Mouse (Mus musculus): ENCODE results near the gene Dcaf8.

DNA sequence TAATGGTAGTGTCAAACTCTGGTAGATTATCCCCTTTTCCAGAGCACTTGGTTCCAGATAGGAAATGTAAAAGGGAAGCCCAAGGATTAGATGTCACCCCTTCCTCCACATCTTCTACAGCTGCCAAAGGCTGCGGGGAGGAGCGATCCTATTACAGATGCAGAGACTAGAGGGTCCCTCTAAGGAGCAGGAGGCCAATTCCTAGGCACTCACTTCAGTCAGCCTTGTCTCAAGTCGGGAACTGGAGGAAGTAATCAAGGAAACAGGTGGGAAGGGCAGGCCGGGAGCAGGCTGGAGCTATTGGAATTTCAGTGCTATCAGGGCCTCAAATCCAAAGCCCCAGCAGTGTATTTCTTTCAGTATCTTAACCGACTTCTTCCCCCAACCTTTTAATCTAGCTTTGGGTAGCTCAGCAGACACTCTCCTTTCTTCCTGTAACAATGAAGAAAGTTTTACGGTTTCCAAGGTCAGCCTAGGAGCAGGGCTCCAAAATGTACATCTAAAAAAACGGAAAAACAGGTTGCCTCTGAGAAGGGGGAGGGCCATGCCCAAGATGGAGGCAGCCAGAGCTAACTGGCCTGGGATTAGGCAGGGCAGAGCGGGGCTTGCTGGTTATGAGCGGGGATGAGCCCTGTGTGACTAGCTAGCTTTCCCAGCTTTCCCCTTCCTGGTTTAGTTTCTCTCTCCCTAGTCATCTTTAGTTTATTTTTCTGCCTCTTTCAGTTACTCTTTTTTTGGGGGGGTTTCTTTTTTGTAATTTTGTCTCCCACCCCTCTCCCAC lies 56.3 kb downstream of the Dcaf8 start:
- TF ChIP-seq TAL1 (IDR thresholded peaks at IDR 0.05; ENCODE audit: low read length) (no peak), CTCF (IDR thresholded peaks at IDR 0.05 in 2 of 3, conservative IDR thresholded peaks at IDR 0.05 in 1 of 3; ENCODE audit: control insufficient read depth in 1 of 3, insufficient read depth in 1 of 3, low read depth in 2 of 3, low read length in 3 of 3, poor library complexity in 1 of 3, severe bottlenecking in 1 of 3) (no peak), MXI1 (IDR thresholded peaks at IDR 0.05; ENCODE audit: low read depth, low read length) (no peak), MAZ (IDR thresholded peaks at IDR 0.05; ENCODE audit: low read depth, low read length) (no peak), EP300 (IDR thresholded peaks at IDR 0.05; ENCODE audit: low read depth in 1 of 2, low read length in 2 of 2) (no peak; a peak in 1 of 4 replicates), USF2 (IDR thresholded peaks at IDR 0.05; ENCODE audit: borderline replicate concordance in 1 of 2, insufficient read depth in 1 of 2, low read depth in 1 of 2, low read length in 2 of 2) (no peak), ELF1 (IDR thresholded peaks at IDR 0.05; ENCODE audit: low read depth, low read length) (no peak), POLR2AphosphoS2 (IDR thresholded peaks at IDR 0.05; ENCODE audit: low read length) (no peak), MAX (IDR thresholded peaks at IDR 0.05; ENCODE audit: low read length) (no peak)

All from MEL (cell line).